Mouse (Mus musculus) kidney, adult 2 months (tissue): ENCODE measurements at regions not wholly inside any gene's neighbourhood (a gene's known extent, or its start where the extent isn't known, plus 50 kb on each side); places are given as distances from the start of the nearest gene placed in this dataset.
"Not testable (repeated sequence)": the region's sequence is repeated elsewhere in the genome, so short reads cannot be mapped to it uniquely, and the experiment has no call there.

Experiments
- DNase-seq: peaks from one replicate; pipeline ENCODE4 v3.0.0; 2021
- H3K27ac ChIP-seq: fragments of 200-500 bp; 2 replicates; pipeline ENCODE4 v1.5.1; 2012; ENCODE audit warnings: low read depth, low read length, control low read depth, inconsistent platforms; ENCODE audit not compliant: insufficient read depth
- H3K27me3 ChIP-seq: fragments of 200-500 bp; replicated peaks from 2 replicates; pipeline ENCODE4 v1.6.1; 2012; ENCODE audit warnings: mild to moderate bottlenecking, moderate library complexity, low read length, inconsistent platforms; ENCODE audit not compliant: control insufficient read depth, insufficient read depth
- H3K36me3 ChIP-seq: fragments of 200-500 bp; 2 replicates; pipeline ENCODE4 v1.6.1; 2012; ENCODE audit warnings: mild to moderate bottlenecking, moderate library complexity, low read length, inconsistent platforms; ENCODE audit not compliant: control insufficient read depth, insufficient read depth
- H3K4me1 ChIP-seq: fragments of 200-500 bp; 2 replicates; pipeline ENCODE4 v1.6.1; 2011; ENCODE audit warnings: low read length; ENCODE audit not compliant: control insufficient read depth, insufficient read depth
- H3K4me3 ChIP-seq: fragments of 200-500 bp; 2 replicates; pipeline ENCODE4 v1.5.1; 2011; ENCODE audit warnings: mild to moderate bottlenecking, low read depth, low read length, control low read depth; ENCODE audit not compliant: insufficient read depth
- CTCF ChIP-seq: fragments of 200-500 bp; conservative IDR thresholded peaks from 2 replicates; pipeline ENCODE4 v1.5.1; 2011; ENCODE audit warnings: low read depth, mild to moderate bottlenecking, control low read depth, low read length, moderate library complexity, mixed read lengths; ENCODE audit not compliant: insufficient read depth, insufficient read length
- POLR2A ChIP-seq: fragments of 200-500 bp; IDR thresholded peaks from one replicate; pipeline ENCODE4 v1.6.1; 2011; ENCODE audit warnings: low read depth, low read length, control low read depth
- WGBS: fragments of 180-500 bp; shearing (Covaris S2); methylation state at CpG from one replicate; pipeline ENCODE4 v1.1.7; 2018; 5-methylcytosine and 5-hydroxymethylcytosine counted together

- H3K27me3 ChIP-seq, result no peaks in the 10 kb centered on the region
- no peak for DNase-seq
- H3K4me1 ChIP-seq, result no peaks in the 10 kb centered on the region; the same call in 1 of the 2 replicates
- WGBS, result 96% methylated on average over 2 of the region's 2 CpGs
- H3K4me3 ChIP-seq, result no peak overlapping the region
- H3K27ac ChIP-seq, result no peak overlapping the region
- H3K36me3 ChIP-seq, result no peaks in the 10 kb centered on the region
- TF ChIP-seq CTCF, result no peak
- TF ChIP-seq POLR2A, result no peak
These were observed 82.9 kb downstream of the Cryaa start for GRCm38 (mm10) chr17:31760465-31760864.

- WGBS, result 65% methylated on average over 5 of the region's 5 CpGs
- Histone ChIP-seq H3K4me3 (no peak overlapping the region), H3K27ac (no peak overlapping the region), H3K4me1 (no peaks in the 10 kb centered on the region), H3K36me3 (no peaks in the 10 kb centered on the region), H3K27me3 (no peaks in the 10 kb centered on the region)
- TF ChIP-seq POLR2A, result no peak
- peak; percentile 62 for TF ChIP-seq CTCF
- DNase-seq, result no peak
These were observed 85.5 kb downstream of the Cryaa start for GRCm38 (mm10) chr17:31763078-31763477.

- no peak overlapping the region for H3K27ac ChIP-seq
- no peaks in the 10 kb centered on the region for H3K27me3 ChIP-seq
- no peaks in the 10 kb centered on the region for H3K36me3 ChIP-seq
- TF ChIP-seq CTCF, result no peak
- TF ChIP-seq POLR2A, result no peak
- peak; percentile 60 for DNase-seq
- 51% methylated on average over 25 of the region's 25 CpGs for WGBS
- H3K4me3 ChIP-seq, result no peak overlapping the region
- no peaks in the 10 kb centered on the region for H3K4me1 ChIP-seq
These were observed 88.6 kb downstream of the Sik1 start for GRCm38 (mm10) chr17:31766779-31767697.

GRCm38 (mm10) chr17:31772201-31772820 is 83.3 kb downstream of the Sik1 start:
- Histone ChIP-seq H3K4me1 (0 out of 2 replicates have a peak, but pooled peaks cover 2% of the 10 kb centered on the region), H3K27ac (no peak overlapping the region), H3K27me3 (no peaks in the 10 kb centered on the region), H3K4me3 (no peak overlapping the region), H3K36me3 (no peaks in the 10 kb centered on the region)
- 61% methylated on average over 9 of the region's 9 CpGs for WGBS
- TF ChIP-seq CTCF (no peak), POLR2A (no peak)
- no peak for DNase-seq

- H3K4me3 ChIP-seq, H3K27me3 ChIP-seq, H3K36me3 ChIP-seq, H3K27ac ChIP-seq, DNase-seq, H3K4me1 ChIP-seq: not testable (repeated sequence)
- TF ChIP-seq CTCF, result peak; percentile 43
These were observed 81.7 kb downstream of the Sik1 start for GRCm38 (mm10) chr17:31773882-31774281.

- Histone ChIP-seq H3K4me3 (no peak overlapping the region), H3K36me3 (no peaks in the 10 kb centered on the region), H3K27me3 (no peaks in the 10 kb centered on the region), H3K27ac (no peak overlapping the region), H3K4me1 (0 out of 2 replicates have a peak, but pooled peaks cover 2% of the 10 kb centered on the region)
- WGBS, result 89% methylated on average over 5 of the region's 5 CpGs
- DNase-seq, result no peak
- no peak for TF ChIP-seq POLR2A
- no peak for TF ChIP-seq CTCF
These were observed 80.6 kb downstream of the Sik1 start for GRCm38 (mm10) chr17:31775037-31775436.

- 90% methylated on average over 3 of the region's 3 CpGs for WGBS
- Histone ChIP-seq H3K36me3 (no peaks in the 10 kb centered on the region), H3K27me3 (no peaks in the 10 kb centered on the region), H3K27ac (no peak overlapping the region), H3K4me3 (no peak overlapping the region), H3K4me1 (0 out of 2 replicates have a peak, but pooled peaks cover 2% of the 10 kb centered on the region)
- no peak for TF ChIP-seq CTCF
- TF ChIP-seq POLR2A, result no peak
- DNase-seq, result no peak
These were observed 79.6 kb downstream of the Sik1 start for GRCm38 (mm10) chr17:31775966-31776365.
